Mouse (Mus musculus): Measurements from ENCODE around the gene Cckar.
"Not testable (repeated sequence)": the region's sequence is repeated elsewhere in the genome, so short reads cannot be mapped to it uniquely, and the experiment has no call there.

Cckar gene

DNA sequence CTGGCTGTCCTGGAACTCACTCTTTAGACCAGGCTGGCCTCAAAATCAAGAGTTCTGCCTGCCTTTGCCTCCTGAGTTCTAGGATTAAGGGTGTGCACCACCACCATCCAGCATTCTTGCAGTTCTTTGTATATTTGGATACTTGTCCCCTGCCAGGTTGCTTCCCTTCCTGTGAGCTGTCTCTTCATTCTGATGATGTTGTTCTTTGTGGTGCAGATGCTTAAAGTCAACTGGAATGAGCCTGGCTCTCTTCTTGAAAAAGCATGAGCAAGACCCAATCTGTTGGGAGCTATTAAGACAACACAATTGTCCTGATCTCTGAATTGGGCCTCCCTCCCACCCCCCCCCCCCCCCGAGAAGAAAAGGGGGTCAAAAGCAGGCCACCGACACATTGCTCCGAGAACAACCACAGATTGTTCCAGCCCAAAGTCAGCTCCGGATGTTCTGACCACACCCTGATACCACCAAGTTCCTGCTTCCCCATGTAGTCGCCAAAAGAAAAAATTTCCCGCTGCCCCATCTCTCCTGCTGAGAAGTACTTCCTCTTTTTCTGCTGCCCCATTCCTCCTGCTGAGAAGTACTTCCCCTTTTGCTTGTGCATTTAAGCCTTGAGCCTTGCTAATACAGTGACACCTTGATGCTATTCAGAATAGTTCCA, 33.9 kb downstream of the Cckar start:
- DNase-seq (ENCODE audit: low spot score in 2 of 2) = not testable (repeated sequence)

DNA sequence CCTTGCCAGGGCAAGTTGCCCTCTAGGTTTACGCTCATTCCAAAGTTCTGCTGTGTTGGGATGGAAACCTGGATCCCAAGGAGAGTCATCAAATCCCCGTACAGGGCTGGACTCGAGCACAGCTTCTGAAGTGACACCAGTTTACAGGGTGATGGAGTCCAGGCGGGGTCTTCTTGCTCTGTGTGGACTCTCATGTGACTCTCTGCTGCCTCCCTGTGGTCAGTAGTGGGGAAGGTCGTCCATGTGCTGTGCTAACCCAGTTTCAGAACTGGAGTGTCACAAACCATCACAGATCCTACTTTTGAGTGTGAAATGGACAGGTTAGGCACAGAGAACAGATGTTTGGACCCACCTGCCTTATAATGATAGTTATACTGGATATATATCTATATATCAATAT, 35.2 kb downstream of the Cckar start:
- DNase-seq (ENCODE audit: low spot score in 2 of 2) = peak; percentile 27 to 71

DNA sequence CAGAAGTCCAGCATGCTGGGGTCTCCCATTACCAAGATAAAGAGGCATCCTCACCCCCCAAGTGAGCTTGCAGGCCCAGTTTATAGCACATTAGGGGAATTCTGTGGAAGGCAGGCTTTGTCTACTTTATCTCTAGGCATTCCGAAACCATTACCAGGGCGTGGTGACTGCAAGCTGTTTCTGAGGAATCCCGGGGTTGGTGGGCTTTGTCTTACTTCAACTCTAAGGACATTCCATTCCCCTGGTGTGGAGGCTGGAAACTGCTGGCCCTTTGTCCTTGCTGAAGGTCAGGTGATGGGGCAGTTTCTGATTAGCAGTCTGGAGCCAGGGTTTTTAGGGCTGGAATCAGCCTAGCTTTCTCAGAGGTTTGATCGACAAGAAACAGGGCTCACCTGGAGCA, 36.0 kb downstream of the Cckar start:
- no peak for DNase-seq (ENCODE audit: low spot score in 2 of 2)

DNA sequence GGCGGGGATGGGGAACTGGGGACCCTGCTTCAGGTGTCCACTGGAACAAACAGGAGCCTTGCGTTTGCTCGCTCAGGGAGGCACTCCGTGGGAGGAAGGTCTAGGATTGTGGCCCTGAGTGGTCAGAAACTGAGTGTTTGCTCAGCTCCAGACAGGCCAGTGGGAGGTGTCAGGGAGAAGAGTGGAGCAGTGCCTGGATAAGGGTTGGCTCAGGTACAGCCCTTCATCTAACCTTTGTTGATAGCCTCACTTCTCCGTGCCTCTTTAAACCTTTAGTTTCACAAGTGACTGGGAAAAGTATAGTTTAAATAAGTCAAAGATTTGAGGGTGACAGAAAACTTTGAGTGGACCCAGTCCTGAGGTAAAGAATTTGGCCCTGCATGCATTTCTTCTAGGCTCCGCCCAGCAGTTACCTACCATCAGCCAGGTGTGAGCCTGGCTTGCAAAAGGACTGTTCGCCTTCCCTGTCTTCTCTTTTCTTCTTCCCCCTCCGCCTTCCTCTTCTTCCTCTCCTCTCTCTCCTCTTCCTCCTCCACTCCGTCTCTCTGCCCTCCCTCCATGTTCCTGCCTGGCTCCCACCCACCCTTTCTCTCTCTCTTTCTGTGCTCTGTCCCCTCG, 37.1 kb downstream of the Cckar start:
- no peak for DNase-seq (ENCODE audit: low spot score in 2 of 2)

DNA sequence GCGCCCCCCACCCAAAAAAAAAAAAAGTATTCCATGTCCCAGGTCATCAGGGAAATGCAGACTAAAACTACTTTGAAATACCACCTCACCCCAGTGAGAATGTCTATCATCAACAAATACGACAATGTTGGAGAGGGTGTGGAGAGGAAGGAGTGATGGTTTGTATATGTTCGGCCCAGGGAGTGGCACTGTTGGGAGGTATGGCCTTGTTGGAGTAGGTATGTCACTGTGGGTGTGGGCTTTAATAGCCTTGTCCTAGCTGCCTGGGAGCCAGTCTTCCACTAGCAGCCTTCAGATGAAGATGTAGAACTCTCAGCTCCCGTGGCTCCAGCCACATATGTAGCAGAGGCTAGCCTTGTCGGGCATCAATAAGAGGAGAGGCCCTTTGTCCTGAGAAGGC, 39.5 kb downstream of the Cckar start:
- no peak for DNase-seq (ENCODE audit: low spot score in 2 of 2)

DNA sequence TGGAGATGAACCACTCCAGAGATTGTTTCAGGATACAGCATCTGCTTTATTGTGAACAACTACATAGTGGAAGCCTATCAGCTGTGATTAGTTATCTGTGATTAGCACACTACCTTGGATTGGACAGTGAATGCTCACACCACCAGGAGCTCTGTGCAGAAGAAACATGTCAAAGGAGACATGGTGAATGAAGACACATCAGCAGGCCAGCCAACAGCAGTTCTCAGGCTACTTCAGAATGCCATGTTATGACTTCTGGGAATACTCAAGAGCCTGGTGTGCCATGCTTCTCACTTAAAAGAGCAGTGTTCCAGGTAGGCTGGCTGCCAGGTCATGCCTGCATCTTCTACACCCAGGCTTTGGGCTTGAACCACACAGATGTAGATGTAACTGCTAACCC, 43.8 kb downstream of the Cckar start:
- DNase-seq (ENCODE audit: low spot score in 2 of 2) = no peak

DNA sequence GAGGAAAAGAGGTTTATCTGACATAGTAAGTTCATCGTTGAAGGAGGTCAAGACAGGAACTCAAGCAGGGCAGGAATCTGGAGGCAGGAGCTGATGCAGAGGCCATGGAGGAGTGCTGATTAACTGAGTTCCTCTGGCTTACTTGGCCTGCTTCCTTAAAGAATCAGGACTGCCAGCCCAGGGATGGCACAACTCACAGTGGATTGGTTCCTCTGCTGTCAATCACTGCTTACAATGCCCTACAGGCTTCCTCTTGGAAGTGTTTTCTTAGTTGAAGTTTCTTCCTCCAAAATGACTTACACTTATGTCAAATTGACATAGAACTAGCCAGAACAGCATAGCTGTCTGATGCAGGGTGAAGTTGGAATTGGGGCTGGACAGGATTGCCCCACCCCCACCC, 45.1 kb downstream of the Cckar start:
- DNase-seq (ENCODE audit: low spot score in 2 of 2) = no peak

DNA sequence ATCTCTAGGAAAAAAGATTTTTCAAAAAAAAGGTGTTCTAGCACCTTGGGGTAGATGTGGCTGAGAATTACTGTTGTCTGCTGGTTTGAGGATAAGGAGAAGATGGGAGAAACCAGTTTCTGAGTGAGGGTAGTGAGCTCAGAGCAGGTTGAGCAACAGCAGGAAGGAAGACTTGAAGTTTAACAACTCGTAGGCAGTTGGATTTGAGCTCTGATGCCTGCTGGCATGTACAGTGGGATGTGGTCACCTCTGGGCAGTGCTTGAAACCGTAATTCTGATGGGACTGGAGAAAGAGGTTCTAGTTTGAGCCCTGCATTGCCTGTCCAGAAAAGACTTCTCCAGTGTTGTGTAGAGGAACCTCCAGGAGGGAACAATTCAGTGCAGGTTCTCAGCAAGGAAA, 46.0 kb downstream of the Cckar start:
- no peak for DNase-seq (ENCODE audit: low spot score in 2 of 2)

DNA sequence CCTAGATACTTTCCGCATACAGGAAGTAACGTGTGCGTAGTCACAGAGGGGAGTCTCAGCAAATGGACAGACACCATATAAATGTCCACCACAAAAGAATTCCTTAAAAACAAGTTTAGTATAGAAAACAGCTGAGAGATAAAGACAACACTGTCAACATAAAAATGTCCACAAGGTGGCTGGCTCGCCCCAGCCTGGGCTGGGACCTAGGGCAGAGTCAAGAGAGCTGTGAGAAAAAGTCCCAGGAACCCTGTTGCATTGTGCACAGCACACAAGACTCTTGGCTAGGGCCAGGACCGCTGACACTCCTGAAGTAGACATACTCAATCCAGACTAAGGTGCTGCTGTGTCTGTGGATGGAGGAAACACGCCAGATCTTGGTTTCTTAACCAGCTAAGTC, 49.6 kb downstream of the Cckar start:
- DNase-seq (ENCODE audit: low spot score in 2 of 2) = no peak

DNA sequence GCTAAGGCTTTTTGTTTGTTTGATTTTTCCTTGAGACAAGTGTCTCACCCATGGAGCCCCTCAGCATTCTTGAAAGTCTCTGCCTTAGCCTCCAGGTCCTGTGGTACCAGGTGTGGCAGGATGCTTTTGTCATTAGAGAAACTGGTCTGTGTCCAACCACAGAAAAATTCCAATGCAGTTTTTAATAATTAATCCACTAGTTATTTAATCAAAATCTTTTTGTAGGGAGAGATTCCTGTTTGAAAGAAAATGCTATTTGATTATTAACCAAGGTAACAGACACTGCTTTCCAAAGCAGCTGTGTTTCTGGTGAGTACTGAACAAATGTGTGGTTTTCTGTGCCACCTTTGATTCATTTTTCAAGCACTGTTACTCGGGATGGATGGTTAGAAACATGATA, 50.9 kb downstream of the Cckar start:
- no peak for DNase-seq (ENCODE audit: low spot score in 2 of 2)

Data from spleen, postnatal 4 days (tissue).